ENCODE assay signal across 10 mouse cellular contexts in the genomic region with DNA sequence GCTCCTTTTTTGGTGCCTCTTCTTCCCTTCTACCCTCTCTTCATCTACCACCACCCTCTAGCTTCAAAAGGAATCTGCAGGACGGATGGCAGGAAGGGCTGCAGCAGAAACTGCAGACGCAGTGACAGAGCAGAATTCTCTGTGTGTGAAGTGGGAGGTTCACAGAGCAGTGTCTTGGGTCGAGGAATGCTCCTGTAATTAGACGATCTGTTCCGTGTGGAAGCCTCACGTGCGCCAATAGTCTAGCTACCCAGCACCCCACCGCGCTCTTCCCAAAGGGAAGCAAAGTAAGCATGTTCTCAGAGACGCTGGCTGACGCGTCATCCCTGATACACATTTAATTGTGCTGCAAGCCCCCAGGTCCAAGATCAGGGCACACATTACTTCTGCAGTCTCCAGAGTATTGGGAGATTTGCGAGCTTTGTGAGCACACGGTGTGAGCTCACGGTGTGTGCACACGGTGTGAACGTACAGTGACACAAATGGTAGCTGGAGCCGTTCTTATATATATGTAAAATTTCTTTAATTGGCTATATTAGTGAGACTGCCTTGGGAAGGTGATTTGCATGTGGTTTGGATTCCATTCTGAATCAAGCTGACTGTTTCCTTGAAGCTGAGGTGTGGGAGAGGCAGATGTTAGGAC. TPM values are rescaled to one million over a fixed set of nuclear protein-coding genes. Genes with fewer than 3 reads are reported as not detected.
DNase-seq lines count a peak whose midpoint lies in the region; ATAC-seq lines count a peak whose summit lies in the region.
"Had no signal": no experiment of that assay in that cellular context is flagged by ENCODE, and none has a peak within 500 bp of the region (broad histone marks: within the 10 kb centered on the region; RNA-seq: fewer than 3 reads in every experiment).

No protein-coding gene starts in this region.

- no peak overlapping the region for H3K4me3 ChIP-seq in liver, embryonic 13.5 days (replicated peaks)
- H3K4me3 ChIP-seq in intestine, embryonic 15.5 days (replicated peaks): no peak overlapping the region
- H3K4me3 ChIP-seq in neural tube, embryonic 15.5 days (replicated peaks): no peak overlapping the region

- WGBS in liver, embryonic 13.5 days (ENCODE audit: insufficient replicate concordance): 91% methylated on average over 18 of the region's 18 CpGs
- WGBS in intestine, embryonic 15.5 days: 75% methylated on average over 18 of the region's 18 CpGs
- WGBS in neural tube, embryonic 15.5 days: 31% methylated on average over 18 of the region's 18 CpGs

- DNase-seq in cerebellum, postnatal 14 days: peak; percentile 36 to 52
- no peak for DNase-seq in cerebellum, adult 8-10 months
- no peak for DNase-seq in liver, embryonic 13.5 days
- no peak for DNase-seq in liver
- no peak for DNase-seq in adrenal gland, postnatal 10 days
- DNase-seq: lung, embryonic 14.5 days had no signal

- ATAC-seq in liver, embryonic 13.5 days (ENCODE audit: low read depth): no peak
- no peak for ATAC-seq in intestine, embryonic 15.5 days
- ATAC-seq in neural tube, embryonic 15.5 days (ENCODE audit: low FRiP score): peak; percentile 75
- no peak for ATAC-seq in inflammation-experienced regulatory T-cells, adult 6 months

- no peak overlapping the region for H3K9ac ChIP-seq in liver, embryonic 13.5 days
- H3K9ac ChIP-seq in intestine, embryonic 15.5 days: no peak overlapping the region
- H3K9ac ChIP-seq in neural tube, embryonic 15.5 days (replicated peaks): 0 out of 2 replicates have a peak overlapping the region, but pooled peaks have one; percentile 23

- peaks cover 49% of the 10 kb centered on the region for H3K36me3 ChIP-seq in liver, embryonic 13.5 days
- H3K36me3 ChIP-seq in intestine, embryonic 15.5 days: peaks cover 17% of the 10 kb centered on the region
- H3K36me3 ChIP-seq in neural tube, embryonic 15.5 days: 0 out of 2 replicates have a peak, but pooled peaks cover 2% of the 10 kb centered on the region

- peaks cover 67% of the 10 kb centered on the region for H3K4me1 ChIP-seq in liver, embryonic 13.5 days (replicated peaks)
- peaks cover 32% of the 10 kb centered on the region for H3K4me1 ChIP-seq in intestine, embryonic 15.5 days (replicated peaks)
- H3K4me1 ChIP-seq in neural tube, embryonic 15.5 days: peaks cover 29% of the 10 kb centered on the region

- no peaks in the 10 kb centered on the region for H3K27me3 ChIP-seq in liver, embryonic 13.5 days
- H3K27me3 ChIP-seq in intestine, embryonic 15.5 days (replicated peaks): no peaks in the 10 kb centered on the region
- H3K27me3 ChIP-seq in neural tube, embryonic 15.5 days (replicated peaks): no peaks in the 10 kb centered on the region

- no peak overlapping the region for H3K4me2 ChIP-seq in liver, embryonic 13.5 days
- no peak overlapping the region for H3K4me2 ChIP-seq in intestine, embryonic 15.5 days (replicated peaks)
- peak overlapping the region; percentile 38 for H3K4me2 ChIP-seq in neural tube, embryonic 15.5 days
- H3K4me2 ChIP-seq: lung, embryonic 14.5 days had no signal

- no peaks in the 10 kb centered on the region for H3K9me3 ChIP-seq in liver, embryonic 13.5 days (replicated peaks)
- H3K9me3 ChIP-seq in intestine, embryonic 15.5 days: no peaks in the 10 kb centered on the region
- no peaks in the 10 kb centered on the region for H3K9me3 ChIP-seq in neural tube, embryonic 15.5 days (replicated peaks)

- peak overlapping the region; percentile 81 for H3K27ac ChIP-seq in liver, embryonic 13.5 days
- peak overlapping the region; percentile 29; the same call in 1 of the 2 replicates for H3K27ac ChIP-seq in intestine, embryonic 15.5 days
- H3K27ac ChIP-seq in neural tube, embryonic 15.5 days (replicated peaks): peak overlapping the region; percentile 79

RNA-seq across cellular contexts. Expression of a gene that starts 35.0 kb away (rescaled TPM):
- polyA plus RNA-seq in liver, embryonic 13.5 days (2015; fragmentation: Nextera tagmentation; extraction: Ambion mirVana): 0.20 TPM in 1 of 2 replicates, not detected in the other
- polyA plus RNA-seq in intestine, embryonic 15.5 days (2015; fragmentation: Nextera tagmentation; extraction: Ambion mirVana): 2.7 and 2.8 TPM in 2 replicates
- 2.6 and 3.9 TPM in 2 replicates for polyA plus RNA-seq in neural tube, embryonic 15.5 days (2015; fragmentation: Nextera tagmentation; extraction: Ambion mirVana)
- polyA plus RNA-seq in inflammation-experienced regulatory T-cells, adult 6 months (2017; shearing (Covaris generic)): not detected
- total RNA-seq in adrenal gland, postnatal 10 days (2021): 1 to 10 TPM; 2.2 to 2.4 TPM

RNA-seq across cellular contexts. Expression of a gene that starts 35.5 kb away (rescaled TPM):
- polyA plus RNA-seq in liver, embryonic 13.5 days (2015; fragmentation: Nextera tagmentation; extraction: Ambion mirVana): not detected in 2 replicates
- polyA plus RNA-seq in intestine, embryonic 15.5 days (2015; fragmentation: Nextera tagmentation; extraction: Ambion mirVana): 0.06 and 0.14 TPM in 2 replicates
- polyA plus RNA-seq in neural tube, embryonic 15.5 days (2015; fragmentation: Nextera tagmentation; extraction: Ambion mirVana): 1.3 and 2.5 TPM in 2 replicates
- polyA plus RNA-seq in inflammation-experienced regulatory T-cells, adult 6 months (2017; shearing (Covaris generic)): not detected
- total RNA-seq in adrenal gland, postnatal 10 days (2021): under 1 TPM; 0.36 to 0.99 TPM
- polyA plus RNA-seq: lung, embryonic 14.5 days; small intestine, adult 2 months had no signal

RNA-seq across cellular contexts. Expression of a gene that starts 46.6 kb away (rescaled TPM):
- 52.3 and 54.0 TPM in 2 replicates for polyA plus RNA-seq in liver, embryonic 13.5 days (2015; fragmentation: Nextera tagmentation; extraction: Ambion mirVana)
- 92.5 and 115 TPM in 2 replicates for polyA plus RNA-seq in intestine, embryonic 15.5 days (2015; fragmentation: Nextera tagmentation; extraction: Ambion mirVana)
- polyA plus RNA-seq in neural tube, embryonic 15.5 days (2015; fragmentation: Nextera tagmentation; extraction: Ambion mirVana): 22.2 and 45.6 TPM in 2 replicates
- polyA plus RNA-seq in inflammation-experienced regulatory T-cells, adult 6 months (2017; shearing (Covaris generic)): 100 to 1,000 TPM in 1 of 3 experiments, 10 to 100 TPM in 2; 70.4 to 110 (median 79.7) TPM
- 100 to 1,000 TPM; 122 to 123 TPM for total RNA-seq in adrenal gland, postnatal 10 days (2021)

Comparison
In these comparisons a context has a peak if more than half of its experiments do, and no peak if none do; other contexts are left out.
1. DNase-seq: peak in cerebellum, postnatal 14 days (2 of 2); none in cerebellum, adult 8-10 months (single experiment), liver, embryonic 13.5 days (single experiment), liver (single experiment) and adrenal gland, postnatal 10 days (single experiment).
2. H3K27ac ChIP-seq: peak in every context shown above with its lines; median percentile 81 in liver, embryonic 13.5 days; 79 in neural tube, embryonic 15.5 days; 29 in intestine, embryonic 15.5 days.